Mouse (Mus musculus): ENCODE measurements around the gene Olfr135. TPM values are rescaled to one million over a fixed set of nuclear protein-coding genes. Genes with fewer than 3 reads are reported as not detected.

Gene Olfr135
- total RNA-seq (2021), result not detected
- long read RNA-seq, result 0 reads

GRCm38 (mm10) chr17:38204035-38204434 is at the start of gene Olfr135:
Gene Olfr135 (plus strand): TSS chr17:38204335.
- no peak for DNase-seq (ENCODE audit: low spot score in 2 of 2)

- DNase-seq (ENCODE audit: low spot score in 2 of 2), result no peak
Observed at GRCm38 (mm10) chr17:38171088-38171487, 33.0 kb upstream of the Olfr135 start, which contains the start of gene Olfr134. Gene Olfr134 (plus strand): TSS chr17:38171388.

Other genes with a start within 250 kb of the Olfr135 start
- not detected for gene Olfr129, start 144.3 kb upstream of the Olfr135 start, total RNA-seq (2021)
- not detected for gene Olfr130, start 140.4 kb upstream of the Olfr135 start, total RNA-seq (2021)
- not detected for gene Olfr131, start 115.6 kb upstream of the Olfr135 start, total RNA-seq (2021)
- gene Olfr132, start 69.8 kb upstream of the Olfr135 start, total RNA-seq (2021), result not detected
- not detected for gene Olfr133, start 59.1 kb upstream of the Olfr135 start, total RNA-seq (2021)
- not detected for gene Olfr134, start 32.9 kb upstream of the Olfr135 start, total RNA-seq (2021)
- not detected for gene Olfr138, start 56.7 kb downstream of the Olfr135 start, total RNA-seq (2021)
- gene Olfr137, start 103.2 kb downstream of the Olfr135 start, total RNA-seq (2021), result not detected
- gene Olfr136, start 125.5 kb downstream of the Olfr135 start, total RNA-seq (2021), result not detected
- gene Esp36, start 215.8 kb downstream of the Olfr135 start, total RNA-seq (2021), result not detected